Mouse (Mus musculus) limb, embryonic 14.5 days (tissue): Measurements from ENCODE around the gene Pfn1. TPM values are rescaled to one million over a fixed set of nuclear protein-coding genes. Genes with fewer than 3 reads are reported as not detected.

Experiments
- ATAC-seq: fragments of 200-750 bp; cut with Nextera tagmentation; 2 replicates; pipeline ENCODE4 v1.8.0; 2017; ENCODE audit warnings: low read depth, moderate number of reproducible peaks, moderate TSS enrichment; ENCODE audit not compliant: low FRiP score
- DNase-seq: peaks from one replicate; pipeline ENCODE4 v3.0.0-alpha.2; 2015; ENCODE audit warnings: low spot score
- H3K27ac ChIP-seq: fragments of 300-500 bp; sonication (generic); replicated peaks from 2 replicates; pipeline ENCODE4 v1.5.1; 2014; ENCODE audit warnings: low read depth, mild to moderate bottlenecking, low read length, moderate library complexity, mixed read lengths
- H3K27me3 ChIP-seq: fragments of 300-500 bp; sonication (generic); 2 replicates; pipeline ENCODE4 v1.6.1; 2014; ENCODE audit warnings: low read length, mixed read lengths; ENCODE audit not compliant: control insufficient read depth, insufficient read depth
- H3K36me3 ChIP-seq: fragments of 300-500 bp; sonication (generic); 2 replicates; pipeline ENCODE4 v1.6.1; 2014; ENCODE audit warnings: mild to moderate bottlenecking, low read length, moderate library complexity, mixed read lengths; ENCODE audit not compliant: control insufficient read depth, insufficient read depth
- H3K4me1 ChIP-seq: fragments of 300-500 bp; sonication (generic); 2 replicates; pipeline ENCODE4 v1.6.1; 2014; ENCODE audit warnings: antibody characterized with exemption, low read length, mixed read lengths; ENCODE audit not compliant: control insufficient read depth, insufficient read depth
- H3K4me2 ChIP-seq: fragments of 300-500 bp; sonication (generic); replicated peaks from 2 replicates; pipeline ENCODE4 v1.6.1; 2014; ENCODE audit warnings: low read depth, mild to moderate bottlenecking, low read length, moderate library complexity; ENCODE audit not compliant: severe bottlenecking
- H3K4me3 ChIP-seq: fragments of 300-500 bp; sonication (generic); replicated peaks from 2 replicates; pipeline ENCODE4 v1.5.1; 2014; ENCODE audit warnings: low read length
- H3K9ac ChIP-seq: fragments of 300-500 bp; sonication (generic); 2 replicates; pipeline ENCODE4 v1.6.1; 2014; ENCODE audit warnings: mild to moderate bottlenecking, low read depth, low read length, moderate library complexity; ENCODE audit not compliant: severe bottlenecking
- H3K9me3 ChIP-seq: fragments of 300-500 bp; sonication (generic); 2 replicates; pipeline ENCODE4 v1.6.1; 2016; ENCODE audit warnings: low read length; ENCODE audit not compliant: control insufficient read depth
- POLR2A ChIP-seq: fragments of 200-500 bp; IDR thresholded peaks from 2 replicates; pipeline ENCODE4 v1.8.0; 2012; ENCODE audit warnings: inconsistent platforms, mild to moderate bottlenecking, moderate library complexity, borderline replicate concordance; ENCODE audit not compliant: insufficient read depth, insufficient read length; ENCODE audit errors: extremely low read depth
- WGBS: fragments of 180-500 bp; shearing (Covaris S2); extraction: QIAGEN DNeasy Blood & Tissue Kit; methylation state at CpG from one replicate; pipeline ENCODE4 v1.1.7; 2014; 5-methylcytosine and 5-hydroxymethylcytosine counted together
- polyA plus RNA-seq, 2 experiments: library from polyadenylated mRNA; depleted of rRNA in 1 of 2; stranded (reverse) in 1 of 2; unstranded in 1 of 2; fragments of >200 nt; fragmentation: Nextera tagmentation in 1 of 2; extraction: Ambion mirVana in 1 of 2; gene quantifications; 2 replicates each; pipeline versions ENCODE4 v1.2.1 to v1.2.3; 2012 to 2014

Gene Pfn1
- polyA plus RNA-seq, 2 experiments, result 946 to 1,675 TPM

- Histone ChIP-seq H3K9me3 (no peaks in the 10 kb centered on the region), H3K4me1 (peaks cover 9% of the 10 kb centered on the region), H3K27ac (no peak overlapping the region), H3K9ac (no peak overlapping the region), H3K4me3 (no peak overlapping the region), H3K27me3 (no peaks in the 10 kb centered on the region), H3K36me3 (peaks cover 64% of the 10 kb centered on the region), H3K4me2 (no peak overlapping the region)
- 93% methylated on average over 8 of the region's 8 CpGs for WGBS
- DNase-seq, result no peak
- ATAC-seq, result no peak
- no peak for TF ChIP-seq POLR2A
Observed at GRCm38 (mm10) chr11:70663101-70663500, 8.7 kb upstream of the Pfn1 start.

DNA sequence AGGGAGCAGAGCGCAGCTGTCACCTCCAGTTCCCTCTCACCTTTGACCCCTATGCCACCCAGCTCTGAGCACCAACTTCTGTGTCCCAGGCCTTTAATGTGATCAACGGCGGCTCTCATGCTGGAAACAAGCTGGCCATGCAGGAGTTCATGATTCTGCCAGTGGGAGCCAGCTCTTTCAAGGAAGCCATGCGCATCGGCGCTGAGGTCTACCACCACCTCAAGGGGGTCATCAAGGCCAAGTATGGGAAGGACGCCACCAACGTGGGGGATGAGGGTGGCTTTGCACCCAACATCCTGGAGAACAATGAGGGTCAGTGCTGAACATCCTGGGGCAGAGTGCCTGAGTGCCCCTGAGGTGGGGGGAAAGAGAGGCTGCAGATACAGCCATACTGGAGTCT is 6.1 kb upstream of the Pfn1 start:
- H3K4me1 ChIP-seq, result peaks cover 19% of the 10 kb centered on the region
- no peak overlapping the region for H3K27ac ChIP-seq
- ATAC-seq (no peak), DNase-seq (no peak)
- 90% methylated on average over 8 of the region's 8 CpGs for WGBS
- H3K36me3 ChIP-seq, result peaks cover 45% of the 10 kb centered on the region
- H3K9me3 ChIP-seq, result no peaks in the 10 kb centered on the region
- TF ChIP-seq POLR2A, result no peak
- no peaks in the 10 kb centered on the region for H3K27me3 ChIP-seq
- no peak overlapping the region for H3K4me2 ChIP-seq
- H3K9ac ChIP-seq, result no peak overlapping the region
- H3K4me3 ChIP-seq, result no peak overlapping the region

DNA sequence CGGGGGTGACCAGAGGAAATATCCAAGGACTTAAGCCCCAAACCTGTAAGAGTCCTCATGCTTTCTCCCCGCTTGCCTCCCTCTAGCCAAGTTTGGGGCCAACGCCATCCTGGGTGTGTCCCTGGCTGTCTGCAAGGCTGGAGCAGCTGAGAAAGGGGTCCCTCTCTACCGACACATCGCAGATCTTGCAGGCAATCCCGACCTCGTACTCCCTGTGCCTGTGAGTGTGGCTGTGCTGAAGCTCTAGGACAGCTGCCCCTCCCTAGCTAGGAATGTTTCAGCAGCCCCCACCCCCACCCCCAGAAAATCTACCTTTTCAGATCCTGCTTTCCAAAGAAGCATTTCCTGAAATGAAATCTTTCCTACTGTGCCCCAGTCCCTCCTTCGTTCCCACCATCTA is 4.5 kb upstream of the Pfn1 start:
- H3K9ac ChIP-seq, result no peak overlapping the region
- no peak for TF ChIP-seq POLR2A
- H3K36me3 ChIP-seq, result peaks cover 28% of the 10 kb centered on the region

GRCm38 (mm10) chr11:70658521-70658920 is 4.1 kb upstream of the Pfn1 start:
- WGBS, result 72% methylated on average over 5 of the region's 5 CpGs
- H3K4me3 ChIP-seq, result no peak overlapping the region

More for the DNA sequence above, 4.5 kb upstream of the Pfn1 start:
- 71% methylated on average over 8 of the region's 8 CpGs for WGBS
- Histone ChIP-seq H3K4me1 (peaks cover 19% of the 10 kb centered on the region), H3K4me3 (no peak overlapping the region), H3K27ac (no peak overlapping the region), H3K4me2 (no peak overlapping the region), H3K9me3 (no peaks in the 10 kb centered on the region), H3K27me3 (no peaks in the 10 kb centered on the region)
- ATAC-seq (no peak), DNase-seq (no peak)

GRCm38 (mm10) chr11:70657991-70658390 is 3.5 kb upstream of the Pfn1 start:
- DNase-seq (no peak), ATAC-seq (no peak)
- no peak overlapping the region for H3K4me3 ChIP-seq
- H3K9me3 ChIP-seq, result no peaks in the 10 kb centered on the region
- no peak for TF ChIP-seq POLR2A
- H3K4me1 ChIP-seq, result peaks cover 19% of the 10 kb centered on the region
- 0 out of 2 replicates have a peak overlapping the region, but pooled peaks have one; percentile 5 for H3K9ac ChIP-seq
- H3K27me3 ChIP-seq, result no peaks in the 10 kb centered on the region
- WGBS, result 59% methylated on average over 9 of the region's 9 CpGs
- peaks cover 20% of the 10 kb centered on the region for H3K36me3 ChIP-seq
- H3K4me2 ChIP-seq, result 0 out of 2 replicates have a peak overlapping the region, but pooled peaks have one; percentile 97
- no peak overlapping the region for H3K27ac ChIP-seq

More at GRCm38 (mm10) chr11:70658521-70658920, 4.1 kb upstream of the Pfn1 start:
- ATAC-seq, result no peak
- no peak overlapping the region for H3K9ac ChIP-seq
- H3K9me3 ChIP-seq, result no peaks in the 10 kb centered on the region
- peaks cover 19% of the 10 kb centered on the region for H3K4me1 ChIP-seq
- TF ChIP-seq POLR2A, result no peak
- peaks cover 24% of the 10 kb centered on the region for H3K36me3 ChIP-seq
- H3K27me3 ChIP-seq, result no peaks in the 10 kb centered on the region
- no peak overlapping the region for H3K4me2 ChIP-seq
- DNase-seq, result no peak
- no peak overlapping the region for H3K27ac ChIP-seq
